Mouse (Mus musculus): ENCODE data around the gene 4930548H24Rik.
"Not testable (repeated sequence)": the region's sequence is repeated elsewhere in the genome, so short reads cannot be mapped to it uniquely, and the experiment has no call there.

Gene 4930548H24Rik

GRCm38 (mm10) chr5:31485440-31485839 lies at the start of gene 4930548H24Rik:
Gene 4930548H24Rik (plus strand): TSS chr5:31485740.
- no peak for DNase-seq (ENCODE audit: low read depth)

- peak; percentile 44 for DNase-seq (ENCODE audit: low read depth)
These were observed 34.2 kb upstream of the 4930548H24Rik start for GRCm38 (mm10) chr5:31451336-31451735.

- peak; percentile 88 for DNase-seq (ENCODE audit: low read depth)
These were observed 33.5 kb upstream of the 4930548H24Rik start, which contains the start of gene Zfp512 for GRCm38 (mm10) chr5:31451878-31452561. Gene Zfp512 (plus strand): TSS chr5:31452431.

- DNase-seq (ENCODE audit: low read depth) = no peak
These were observed 33.0 kb upstream of the 4930548H24Rik start for GRCm38 (mm10) chr5:31452562-31452878.

GRCm38 (mm10) chr5:31452886-31453410 lies 32.6 kb upstream of the 4930548H24Rik start:
- peak; percentile 28 for DNase-seq (ENCODE audit: low read depth)

GRCm38 (mm10) chr5:31467798-31468197 lies 17.7 kb upstream of the 4930548H24Rik start:
- no peak for DNase-seq (ENCODE audit: low read depth)

GRCm38 (mm10) chr5:31469711-31470110 lies 15.8 kb upstream of the 4930548H24Rik start:
- no peak for DNase-seq (ENCODE audit: low read depth)

- DNase-seq (ENCODE audit: low read depth) = peak; percentile 67
These were observed 15.2 kb upstream of the 4930548H24Rik start for GRCm38 (mm10) chr5:31470334-31470733.

- no peak for DNase-seq (ENCODE audit: low read depth)
These were observed 5.0 kb upstream of the 4930548H24Rik start for GRCm38 (mm10) chr5:31480536-31480935.

GRCm38 (mm10) chr5:31487889-31488288 lies 2.3 kb downstream of the 4930548H24Rik start:
- DNase-seq (ENCODE audit: low read depth) = no peak

GRCm38 (mm10) chr5:31489116-31489769 lies 3.7 kb downstream of the 4930548H24Rik start:
- no peak for DNase-seq (ENCODE audit: low read depth)

- no peak for DNase-seq (ENCODE audit: low read depth)
These were observed 6.5 kb downstream of the 4930548H24Rik start for GRCm38 (mm10) chr5:31492031-31492430.

- peak; percentile 86 for DNase-seq (ENCODE audit: low read depth)
These were observed 9.2 kb downstream of the 4930548H24Rik start, which contains the start of gene Gpn1 for GRCm38 (mm10) chr5:31494513-31495297. Gene Gpn1 (plus strand): TSS chr5:31494741.

- no peak for DNase-seq (ENCODE audit: low read depth)
These were observed 19.3 kb downstream of the 4930548H24Rik start for GRCm38 (mm10) chr5:31504843-31505242.

GRCm38 (mm10) chr5:31512481-31512880 lies 26.9 kb downstream of the 4930548H24Rik start:
- no peak for DNase-seq (ENCODE audit: low read depth)

- DNase-seq (ENCODE audit: low read depth) = peak; percentile 69
These were observed 35.0 kb downstream of the 4930548H24Rik start for GRCm38 (mm10) chr5:31520556-31520955.

- peak; percentile 94 for DNase-seq (ENCODE audit: low read depth)
These were observed 41.0 kb downstream of the 4930548H24Rik start, which contains the start of gene Slc4a1ap for GRCm38 (mm10) chr5:31526354-31527116. Gene Slc4a1ap (plus strand): TSS chr5:31526995.

GRCm38 (mm10) chr5:31527117-31527680 lies 41.7 kb downstream of the 4930548H24Rik start:
- DNase-seq (ENCODE audit: low read depth) = no peak

GRCm38 (mm10) chr5:31527707-31528106 lies 42.2 kb downstream of the 4930548H24Rik start, which contains the start of gene Supt7l:
Gene Supt7l (minus strand): TSS chr5:31527807.
- not testable (repeated sequence) for DNase-seq (ENCODE audit: low read depth)

GRCm38 (mm10) chr5:31528560-31528959 lies 43.0 kb downstream of the 4930548H24Rik start:
- DNase-seq (ENCODE audit: low read depth) = peak; percentile 51

- DNase-seq (ENCODE audit: low read depth) = peak; percentile 26
These were observed 49.7 kb downstream of the 4930548H24Rik start for GRCm38 (mm10) chr5:31535228-31535627.
